Mouse (Mus musculus) leukemia stem cell, adult 10-12 weeks (primary cell): ENCODE data around the gene Try4. TPM values are rescaled to one million over a fixed set of nuclear protein-coding genes. Genes with fewer than 3 reads are reported as not detected.

ENCODE experiments used
- polyA plus RNA-seq: library from polyadenylated mRNA; stranded (reverse); fragments of >175 nt; gene quantifications from 2 replicates; pipeline ENCODE4 v1.2.3, GENCODE M21; 2012; ENCODE audit warnings: low replicate concordance

The Try4 gene
- polyA plus RNA-seq = not detected in 2 replicates

DNA sequence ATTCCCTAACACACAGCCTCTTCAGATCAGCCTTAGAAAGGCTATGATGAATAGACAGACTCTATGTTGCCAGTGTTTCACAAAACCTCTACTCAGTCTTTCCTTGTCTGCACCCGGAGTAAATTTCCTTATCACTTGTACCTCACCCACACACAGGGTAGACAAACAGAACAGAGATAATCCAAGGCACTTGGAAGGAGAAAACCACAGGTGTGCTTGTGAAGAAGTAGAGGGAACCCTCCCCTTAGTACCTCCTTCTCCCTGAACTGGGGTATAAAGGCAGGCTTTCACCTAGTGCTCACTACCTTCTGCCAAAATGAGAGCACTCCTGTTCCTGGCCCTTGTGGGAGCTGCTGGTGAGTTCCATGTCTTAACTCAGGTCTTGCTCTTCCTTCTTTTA is at the start of gene Try4:
Gene Try4, plus strand, starts transcription at position 301 of the 400 bp plus-strand sequence.

DNA sequence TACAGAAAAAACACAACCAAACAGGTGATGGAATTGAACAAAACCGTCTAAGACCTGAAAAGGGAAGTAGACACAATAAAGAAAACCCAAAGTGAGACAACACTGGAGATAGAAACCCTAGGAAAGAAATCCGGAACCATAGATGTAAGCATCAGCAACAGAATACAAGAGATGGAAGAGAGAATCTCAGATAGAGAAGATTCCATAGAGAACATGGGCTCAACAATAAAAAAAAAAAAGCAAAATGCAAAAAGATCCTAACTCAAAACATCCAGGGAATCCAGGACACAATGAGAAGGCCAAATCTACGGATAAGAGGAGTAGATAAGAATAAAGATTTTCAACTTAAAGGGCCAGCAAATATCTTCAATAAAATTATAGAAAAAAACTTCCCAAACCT is 14.7 kb downstream of the Try4 start, which contains the start of gene Try5:
Gene Try5, minus strand, starts transcription at position 101 of the 400 bp plus-strand sequence.

GRCm38 (mm10) chr6:41353932-41354331 is 51.9 kb downstream of the Try4 start, which contains the start of gene Try10:
Try10 (plus strand) TSS chr6:41354105.

Other genes with a start within 250 kb of the Try4 start
- gene Try5, start 14.6 kb downstream of the Try4 start, polyA plus RNA-seq = not detected in 2 replicates
- gene Try10, start 51.8 kb downstream of the Try4 start, polyA plus RNA-seq = not detected in 2 replicates
- gene Prss3, start 75.4 kb downstream of the Try4 start, polyA plus RNA-seq = not detected in 2 replicates
- not detected in 2 replicates for gene Gm5771, start 90.1 kb downstream of the Try4 start, polyA plus RNA-seq
- gene Gm10334, start 143.9 kb downstream of the Try4 start, polyA plus RNA-seq = not detected in 2 replicates
- gene Prss1, start 156.7 kb downstream of the Try4 start, polyA plus RNA-seq = not detected in 2 replicates
- gene Prss2, start 219.5 kb downstream of the Try4 start, polyA plus RNA-seq = not detected in 2 replicates